Mouse (Mus musculus) forebrain, embryonic 14.5 days (tissue): Measurements from ENCODE around the gene Pgls. TPM values are rescaled to one million over a fixed set of nuclear protein-coding genes. Genes with fewer than 3 reads are reported as not detected.
A peak's percentile ranks its signal among the peaks of the same experiment; 100 is the strongest.

ENCODE experiments used
- ATAC-seq: fragments of 200-750 bp; cut with Nextera tagmentation; 2 replicates; pipeline ENCODE4 v1.8.0; 2017; ENCODE audit warnings: mild to moderate bottlenecking, moderate library complexity
- DNase-seq: peaks from one replicate; pipeline ENCODE4 v3.0.0-alpha.2; 2015; ENCODE audit warnings: low spot score
- H3K27ac ChIP-seq: fragments of 300-500 bp; sonication (generic); 2 replicates; pipeline ENCODE4 v1.5.1; 2014; ENCODE audit warnings: low read depth, mild to moderate bottlenecking, control low read depth, low read length, moderate library complexity
- H3K27me3 ChIP-seq: fragments of 300-500 bp; sonication (generic); replicated peaks from 2 replicates; pipeline ENCODE4 v1.6.1; 2014; ENCODE audit warnings: low read length, control low read depth, mixed read lengths; ENCODE audit not compliant: control insufficient read depth, insufficient read depth
- H3K36me3 ChIP-seq: fragments of 300-500 bp; sonication (generic); 2 replicates; pipeline ENCODE4 v1.6.1; 2014; ENCODE audit warnings: low read length, control low read depth; ENCODE audit not compliant: control insufficient read depth, insufficient read depth
- H3K4me1 ChIP-seq: fragments of 300-500 bp; sonication (generic); 2 replicates; pipeline ENCODE4 v1.6.1; 2014; ENCODE audit warnings: antibody characterized with exemption, low read length, control low read depth; ENCODE audit not compliant: control insufficient read depth, insufficient read depth
- H3K4me2 ChIP-seq: fragments of 300-500 bp; sonication (generic); 2 replicates; pipeline ENCODE4 v1.6.1; 2014; ENCODE audit warnings: mild to moderate bottlenecking, control low read depth, low read length
- H3K4me3 ChIP-seq: fragments of 300-500 bp; sonication (generic); 2 replicates; pipeline ENCODE4 v1.5.1; 2014; ENCODE audit warnings: low read depth, low read length, control low read depth
- H3K9ac ChIP-seq: fragments of 300-500 bp; sonication (generic); 2 replicates; pipeline ENCODE4 v1.6.1; 2014; ENCODE audit warnings: mild to moderate bottlenecking, low read length, control low read depth, moderate library complexity
- H3K9me3 ChIP-seq: fragments of 300-500 bp; sonication (generic); replicated peaks from 2 replicates; pipeline ENCODE4 v1.6.1; 2016; ENCODE audit warnings: low read length, control low read depth, mixed read lengths; ENCODE audit not compliant: control insufficient read depth
- WGBS: fragments of 180-500 bp; shearing (Covaris S2); extraction: QIAGEN DNeasy Blood & Tissue Kit; methylation state at CpG from one replicate; pipeline ENCODE4 v1.1.7; 2014; 5-methylcytosine and 5-hydroxymethylcytosine counted together
- polyA plus RNA-seq: library from polyadenylated mRNA; unstranded; fragments of >200 nt; fragmentation: Nextera tagmentation; extraction: Ambion mirVana; gene quantifications from 2 replicates; pipeline ENCODE4 v1.2.1, GENCODE M21; 2014

Gene Pgls
- polyA plus RNA-seq, 1 experiment from 2014 or later, result 279 TPM

DNA sequence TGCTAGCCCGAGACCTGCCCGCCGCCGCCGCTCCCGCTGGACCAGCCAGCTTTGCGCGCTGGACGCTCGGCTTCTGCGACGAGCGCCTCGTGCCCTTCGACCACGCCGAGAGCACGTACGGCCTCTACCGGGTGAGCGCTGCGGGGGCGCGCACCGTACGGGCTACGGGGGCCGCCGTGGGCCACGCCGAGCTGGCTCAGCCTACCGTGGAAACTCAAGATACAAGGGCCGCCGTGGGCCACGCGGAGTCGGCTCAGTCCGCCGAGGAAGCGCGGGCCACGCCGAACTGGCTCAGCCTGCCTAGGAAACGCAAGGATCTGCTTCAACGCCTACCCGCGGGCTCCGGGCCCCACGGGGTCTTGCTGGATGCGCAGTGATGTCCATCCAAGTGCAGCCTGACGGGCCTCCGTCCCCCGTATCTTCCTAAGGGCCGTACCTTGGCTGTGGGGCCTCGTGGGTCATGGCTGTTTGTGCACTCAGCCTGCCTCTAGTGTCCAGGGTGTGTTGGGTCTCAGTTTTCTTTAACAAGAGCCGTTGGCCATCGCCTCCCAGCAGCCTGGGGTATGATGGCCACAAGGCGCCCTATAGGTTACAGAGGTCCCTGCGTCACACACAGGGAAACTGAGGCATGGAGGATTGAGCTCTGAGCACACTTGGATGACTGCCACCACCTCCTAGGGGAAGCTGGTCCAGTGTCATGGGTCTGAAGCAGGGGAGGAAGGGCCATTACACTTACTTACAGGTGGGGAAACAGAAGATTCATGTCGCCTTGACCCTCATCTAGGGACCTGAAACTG is 596 bp downstream of the Pgls start:
- Histone ChIP-seq H3K4me1 (peaks cover 14% of the 10 kb centered on the region), H3K4me3 (peak overlapping the region; percentile 62), H3K36me3 (peaks cover 12% of the 10 kb centered on the region; the same call in 1 of the 2 replicates), H3K9ac (peak overlapping the region; percentile 93), H3K27me3 (no peaks in the 10 kb centered on the region), H3K27ac (peak overlapping the region; percentile 95), H3K4me2 (peak overlapping the region; percentile 96), H3K9me3 (no peaks in the 10 kb centered on the region)
- WGBS, result 4% methylated on average over 60 of the region's 60 CpGs
- DNase-seq (peak; percentile 69), ATAC-seq (peak; percentile 71)

DNA sequence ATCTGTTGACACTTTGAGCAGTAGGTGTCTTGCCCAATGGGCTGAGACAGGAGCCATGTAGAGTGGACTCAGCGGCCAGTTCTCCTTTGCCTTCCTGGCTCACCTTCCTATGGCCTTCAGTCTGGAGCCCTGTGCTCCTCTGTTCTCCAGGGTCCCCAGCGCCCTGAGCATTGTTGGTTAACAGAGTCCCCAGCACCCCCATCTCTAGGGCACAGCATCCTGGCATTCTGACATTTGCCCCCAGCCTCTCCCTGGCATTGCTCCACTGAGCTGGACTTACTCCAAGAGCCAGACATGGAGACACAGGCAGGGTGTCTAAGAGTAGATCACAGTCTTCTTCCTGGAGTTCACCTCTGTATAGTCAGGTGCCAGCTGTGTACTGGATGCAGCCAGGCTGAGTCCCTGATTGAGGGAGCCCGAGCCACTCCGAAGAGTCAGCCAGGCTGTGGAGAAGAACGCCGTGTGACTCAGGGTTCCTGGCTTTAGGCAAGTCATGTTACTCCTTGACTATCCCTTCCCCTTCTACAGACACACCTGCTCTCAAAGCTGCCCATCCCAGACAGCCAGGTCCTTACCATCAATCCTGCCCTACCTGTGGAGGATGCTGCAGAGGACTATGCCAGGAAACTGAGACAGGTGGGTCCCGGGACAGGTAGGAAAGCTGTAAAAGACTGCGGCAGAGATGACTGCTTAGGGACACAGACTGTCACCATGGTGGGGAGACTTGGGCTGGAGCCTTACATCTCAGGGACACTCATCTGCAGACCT is 1.8 kb downstream of the Pgls start:
- Histone ChIP-seq H3K4me3 (no peak overlapping the region), H3K4me1 (peaks cover 14% of the 10 kb centered on the region), H3K36me3 (0 out of 2 replicates have a peak, but pooled peaks cover 12% of the 10 kb centered on the region), H3K27ac (no peak overlapping the region), H3K4me2 (no peak overlapping the region), H3K9me3 (no peaks in the 10 kb centered on the region), H3K27me3 (no peaks in the 10 kb centered on the region), H3K9ac (no peak overlapping the region; the same call in 1 of the 2 replicates)
- DNase-seq (no peak), ATAC-seq (no peak)
- WGBS, result 94% methylated on average over 8 of the region's 8 CpGs

DNA sequence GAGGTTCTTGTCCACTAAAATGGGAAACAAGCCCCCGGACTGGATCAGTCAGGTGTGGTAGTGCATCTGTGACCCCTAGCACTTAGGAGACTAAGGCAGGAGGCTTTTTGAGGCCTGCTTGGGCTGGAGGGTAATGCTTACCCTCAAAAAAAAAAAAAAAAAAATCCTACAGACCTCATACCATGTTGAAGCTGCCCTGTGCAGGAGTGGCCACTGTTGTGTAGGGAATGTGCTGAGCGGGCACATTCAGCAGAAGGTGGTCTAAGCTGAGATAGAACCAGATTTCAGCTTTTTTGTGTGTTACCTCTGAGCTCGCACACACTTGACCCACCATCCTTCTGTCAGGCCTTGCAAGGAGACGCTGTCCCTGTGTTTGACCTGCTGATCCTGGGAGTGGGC is 2.3 kb downstream of the Pgls start:
- DNase-seq (no peak), ATAC-seq (no peak)
- H3K27ac ChIP-seq, result no peak overlapping the region
- H3K4me2 ChIP-seq, result no peak overlapping the region
- peaks cover 14% of the 10 kb centered on the region for H3K4me1 ChIP-seq
- no peak overlapping the region for H3K9ac ChIP-seq
- H3K27me3 ChIP-seq, result no peaks in the 10 kb centered on the region
- no peaks in the 10 kb centered on the region for H3K9me3 ChIP-seq
- no peak overlapping the region for H3K4me3 ChIP-seq
- 0 out of 2 replicates have a peak, but pooled peaks cover 12% of the 10 kb centered on the region for H3K36me3 ChIP-seq
- 94% methylated on average over 4 of the region's 4 CpGs for WGBS

DNA sequence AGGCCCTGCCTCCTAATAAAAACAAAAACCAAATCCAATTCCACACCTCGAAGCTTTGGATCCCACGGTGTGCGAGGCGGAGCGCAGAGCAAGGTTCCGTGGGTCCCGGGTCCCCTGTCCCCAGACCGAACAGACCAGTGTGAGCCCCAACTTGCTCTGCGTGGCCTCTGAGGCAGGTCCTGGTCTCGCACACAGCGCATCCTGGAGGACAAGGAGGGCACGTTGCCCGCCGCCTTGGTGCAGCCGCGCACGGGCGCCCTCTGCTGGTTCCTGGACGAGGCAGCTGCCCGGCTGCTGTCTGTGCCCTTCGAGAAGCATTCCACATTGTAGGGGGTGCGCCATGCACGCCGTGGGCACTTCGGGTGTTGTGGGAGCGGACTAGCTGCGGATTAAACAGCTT is 3.9 kb downstream of the Pgls start:
- Histone ChIP-seq H3K27me3 (peaks cover 5% of the 10 kb centered on the region; the same call in 1 of the 2 replicates), H3K4me3 (no peak overlapping the region), H3K27ac (no peak overlapping the region), H3K9me3 (no peaks in the 10 kb centered on the region), H3K4me1 (peaks cover 14% of the 10 kb centered on the region), H3K9ac (no peak overlapping the region), H3K4me2 (no peak overlapping the region; the same call in 1 of the 2 replicates), H3K36me3 (0 out of 2 replicates have a peak, but pooled peaks cover 12% of the 10 kb centered on the region)
- ATAC-seq (peak; percentile 45), DNase-seq (peak; percentile 86)
- WGBS, result 5% methylated on average over 27 of the region's 27 CpGs

DNA sequence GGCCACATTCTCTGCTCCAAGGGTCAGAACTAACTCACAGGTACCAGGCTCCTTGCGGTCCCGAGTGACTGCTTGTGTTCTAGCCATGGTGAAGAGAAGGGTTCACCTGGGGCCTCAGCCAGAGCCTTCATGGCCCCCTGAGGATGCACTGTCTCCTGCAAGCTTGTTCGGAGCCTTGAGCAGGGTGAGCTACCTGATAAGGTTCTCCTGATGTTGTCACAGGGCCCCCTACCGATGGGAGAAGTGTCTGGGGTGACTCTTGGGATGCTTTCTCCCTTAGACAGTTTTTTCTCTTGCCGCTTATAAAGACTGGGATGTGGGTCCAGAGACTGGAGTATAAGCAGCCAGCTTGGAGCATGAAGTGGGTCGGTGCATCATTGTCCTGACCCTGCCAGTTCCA is 4.4 kb downstream of the Pgls start:
- ATAC-seq, result no peak
- DNase-seq, result no peak
- Histone ChIP-seq H3K36me3 (0 out of 2 replicates have a peak, but pooled peaks cover 12% of the 10 kb centered on the region), H3K27me3 (peaks cover 8% of the 10 kb centered on the region; the same call in 1 of the 2 replicates), H3K4me1 (peaks cover 9% of the 10 kb centered on the region), H3K4me2 (no peak overlapping the region; the same call in 1 of the 2 replicates), H3K27ac (no peak overlapping the region), H3K4me3 (no peak overlapping the region), H3K9ac (no peak overlapping the region), H3K9me3 (no peaks in the 10 kb centered on the region)
- 56% methylated on average over 6 of the region's 6 CpGs for WGBS

DNA sequence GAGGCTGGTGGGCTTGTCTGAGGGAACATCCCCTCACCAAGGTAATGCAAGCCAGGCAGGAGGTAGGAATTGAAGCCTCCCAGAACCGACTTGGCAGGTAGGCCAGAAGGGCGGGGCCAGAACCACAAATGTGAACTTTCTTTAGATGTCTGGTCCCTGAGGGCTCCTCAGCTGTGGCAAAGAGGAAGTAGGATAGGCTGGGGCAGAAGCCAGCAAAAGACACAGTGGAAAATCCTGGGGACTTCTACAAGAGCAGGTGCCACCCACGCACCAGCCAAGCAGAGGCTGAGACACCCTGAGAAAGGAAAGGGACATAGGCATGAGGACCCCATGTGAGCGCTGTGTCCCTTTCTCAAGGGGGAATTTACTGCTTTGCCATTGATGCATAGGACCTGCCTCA is 4.8 kb downstream of the Pgls start:
- Histone ChIP-seq H3K4me1 (peaks cover 8% of the 10 kb centered on the region), H3K4me3 (no peak overlapping the region), H3K4me2 (no peak overlapping the region), H3K27me3 (peaks cover 12% of the 10 kb centered on the region; the same call in 1 of the 2 replicates), H3K36me3 (0 out of 2 replicates have a peak, but pooled peaks cover 12% of the 10 kb centered on the region), H3K9me3 (no peaks in the 10 kb centered on the region), H3K9ac (no peak overlapping the region), H3K27ac (no peak overlapping the region)
- DNase-seq (no peak), ATAC-seq (no peak)
- 84% methylated on average over 4 of the region's 4 CpGs for WGBS

DNA sequence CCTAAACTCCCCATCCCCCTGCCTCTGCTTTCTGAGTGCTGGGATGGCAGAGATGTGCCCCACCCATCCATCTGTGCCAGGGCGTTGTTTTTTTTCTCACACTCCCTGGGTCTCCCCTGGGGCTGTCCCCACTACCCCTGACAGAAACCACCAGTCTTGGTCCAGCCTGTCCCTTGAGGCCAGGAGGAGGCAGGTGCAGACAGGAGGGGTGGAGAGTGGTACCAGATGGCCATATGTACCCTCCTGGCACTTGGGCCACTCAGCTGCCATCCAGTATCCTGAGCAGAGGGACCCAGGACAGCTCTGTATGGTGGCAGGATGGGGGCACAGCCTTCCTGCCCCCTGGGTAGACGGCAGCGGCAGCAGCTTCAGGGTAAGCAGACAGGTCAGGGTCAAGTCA is 5.5 kb downstream of the Pgls start, which contains the start of gene Fam129c:
Fam129c (plus strand) TSS at position 198 of the 400 bp plus-strand sequence.
- no peak within 1 kb of the TSS for H3K9ac ChIP-seq
- H3K4me1 ChIP-seq, result peaks cover 8% of the 10 kb centered on the region
- no peak within 1 kb of the TSS for H3K4me2 ChIP-seq
- DNase-seq (no peak), ATAC-seq (no peak)
- 0 out of 2 replicates have a peak, but pooled peaks cover 12% of the 10 kb centered on the region for H3K36me3 ChIP-seq
- H3K9me3 ChIP-seq, result no peaks in the 10 kb centered on the region
- H3K4me3 ChIP-seq, result no peak within 1 kb of the TSS
- WGBS, result 93% methylated on average over 3 of the region's 3 CpGs
- H3K27me3 ChIP-seq, result peaks cover 18% of the 10 kb centered on the region
- no peak within 1 kb of the TSS for H3K27ac ChIP-seq

DNA sequence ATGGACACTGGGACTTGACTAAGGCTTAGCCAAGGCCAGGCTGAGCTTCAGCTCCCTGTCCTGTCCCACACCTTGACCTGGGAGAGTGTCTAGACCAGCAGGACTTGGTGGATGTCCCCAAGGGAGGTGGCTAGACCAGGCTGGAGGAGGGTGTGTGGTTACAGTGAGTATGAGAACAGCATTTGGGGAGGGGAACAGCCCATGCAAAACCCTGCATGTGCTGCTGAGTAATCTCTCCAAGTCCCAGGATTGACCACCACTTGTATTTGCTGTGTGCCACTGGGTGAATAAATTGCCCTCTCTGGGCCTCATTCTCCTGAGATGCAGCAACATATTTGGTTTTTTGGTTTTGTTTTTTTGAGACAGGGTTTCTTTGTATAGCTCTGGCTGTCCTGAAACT is 6.4 kb downstream of the Pgls start:
- no peak overlapping the region for H3K9ac ChIP-seq
- ATAC-seq, result no peak

More for the DNA sequence above, 6.4 kb downstream of the Pgls start:
- H3K4me2 ChIP-seq, result no peak overlapping the region
- 0 out of 2 replicates have a peak, but pooled peaks cover 12% of the 10 kb centered on the region for H3K36me3 ChIP-seq
- no peak overlapping the region for H3K4me3 ChIP-seq
- peaks cover 1% of the 10 kb centered on the region; the same call in 1 of the 2 replicates for H3K4me1 ChIP-seq
- no peak overlapping the region for H3K27ac ChIP-seq
- H3K9me3 ChIP-seq, result no peaks in the 10 kb centered on the region
- peaks cover 28% of the 10 kb centered on the region for H3K27me3 ChIP-seq
- no peak for DNase-seq
